Mouse (Mus musculus) erythroblast, embryonic 14.5 days (primary cell): ENCODE measurements around the gene Atat1. TPM values are rescaled to one million over a fixed set of nuclear protein-coding genes. Genes with fewer than 3 reads are reported as not detected.

ENCODE experiments used
- H3K27me3 ChIP-seq: 2 replicates; pipeline ENCODE4 v1.6.1; 2012; ENCODE audit warnings: inconsistent platforms; ENCODE audit not compliant: control insufficient read depth
- H3K36me3 ChIP-seq: 2 replicates; pipeline ENCODE4 v1.6.1; 2012; ENCODE audit warnings: mild to moderate bottlenecking, inconsistent platforms; ENCODE audit not compliant: control insufficient read depth
- H3K4me1 ChIP-seq: 2 replicates; pipeline ENCODE4 v1.6.1; 2012; ENCODE audit warnings: inconsistent platforms; ENCODE audit not compliant: control insufficient read depth
- H3K4me3 ChIP-seq: replicated peaks from 2 replicates; pipeline ENCODE3; 2012; ENCODE audit warnings: moderate library complexity, mild to moderate bottlenecking, inconsistent platforms
- H3K9me3 ChIP-seq: 2 replicates; pipeline ENCODE4 v1.6.1; 2012; ENCODE audit warnings: low read length, inconsistent platforms, mixed read lengths; ENCODE audit not compliant: control insufficient read depth
- GATA1 ChIP-seq: IDR thresholded peaks from 2 replicates; pipeline ENCODE4 v1.6.1; 2012; ENCODE audit warnings: low read length, inconsistent platforms, mixed read lengths
- TAL1 ChIP-seq: IDR thresholded peaks from 3 replicates; pipeline ENCODE4 v1.6.1; 2012; ENCODE audit warnings: low read length, inconsistent platforms, mixed read lengths
- polyA plus RNA-seq: library from polyadenylated mRNA; stranded (reverse); fragments of >175 nt; gene quantifications from 2 replicates; pipeline ENCODE4 v1.2.3, GENCODE M21; 2012

Gene Atat1
- polyA plus RNA-seq, 1 experiment: 1.1 TPM

GRCm38 (mm10) chr17:35932608-35933007 is 22.7 kb upstream of the Atat1 start:
- Histone ChIP-seq H3K4me1 (peaks cover 17% of the 10 kb centered on the region), H3K9me3 (no peaks in the 10 kb centered on the region), H3K36me3 (peaks cover 45% of the 10 kb centered on the region), H3K27me3 (no peaks in the 10 kb centered on the region; the same call in 1 of the 2 replicates), H3K4me3 (no peak overlapping the region)
- no peak for TF ChIP-seq TAL1
- TF ChIP-seq GATA1: no peak

GRCm38 (mm10) chr17:35930627-35931026 is 20.8 kb upstream of the Atat1 start:
- Histone ChIP-seq H3K9me3 (no peaks in the 10 kb centered on the region), H3K4me3 (no peak overlapping the region), H3K27me3 (no peaks in the 10 kb centered on the region; the same call in 1 of the 2 replicates), H3K4me1 (peaks cover 35% of the 10 kb centered on the region), H3K36me3 (peaks cover 65% of the 10 kb centered on the region)
- TF ChIP-seq GATA1 (no peak), TAL1 (no peak)

- Histone ChIP-seq H3K4me3 (no peak overlapping the region), H3K27me3 (no peaks in the 10 kb centered on the region; the same call in 1 of the 2 replicates), H3K36me3 (peaks cover 76% of the 10 kb centered on the region), H3K9me3 (no peaks in the 10 kb centered on the region), H3K4me1 (peaks cover 46% of the 10 kb centered on the region)
- TF ChIP-seq TAL1: no peak
- TF ChIP-seq GATA1: no peak
Observed at GRCm38 (mm10) chr17:35929534-35929933, 19.7 kb upstream of the Atat1 start.

GRCm38 (mm10) chr17:35927471-35927870 is 17.6 kb upstream of the Atat1 start:
- Histone ChIP-seq H3K36me3 (peaks cover 94% of the 10 kb centered on the region), H3K4me3 (no peak overlapping the region), H3K27me3 (no peaks in the 10 kb centered on the region; the same call in 1 of the 2 replicates), H3K4me1 (peaks cover 59% of the 10 kb centered on the region), H3K9me3 (no peaks in the 10 kb centered on the region)
- no peak for TF ChIP-seq TAL1
- TF ChIP-seq GATA1: no peak

- Histone ChIP-seq H3K36me3 (peaks cover 88% of the 10 kb centered on the region), H3K9me3 (no peaks in the 10 kb centered on the region), H3K4me1 (peaks cover 82% of the 10 kb centered on the region), H3K4me3 (no peak overlapping the region), H3K27me3 (no peaks in the 10 kb centered on the region)
- no peak for TF ChIP-seq GATA1
- TF ChIP-seq TAL1: no peak
Observed at GRCm38 (mm10) chr17:35923281-35923680, 13.4 kb upstream of the Atat1 start.

- H3K4me1 ChIP-seq: peaks cover 80% of the 10 kb centered on the region
Observed at GRCm38 (mm10) chr17:35922566-35922965, 12.7 kb upstream of the Atat1 start.

GRCm38 (mm10) chr17:35921710-35922109 is 11.8 kb upstream of the Atat1 start:
- H3K27me3 ChIP-seq: no peaks in the 10 kb centered on the region
- peaks cover 72% of the 10 kb centered on the region for H3K4me1 ChIP-seq
- TF ChIP-seq GATA1: no peak
- TF ChIP-seq TAL1: no peak
- no peak overlapping the region for H3K4me3 ChIP-seq
- H3K9me3 ChIP-seq: no peaks in the 10 kb centered on the region
- H3K36me3 ChIP-seq: peaks cover 86% of the 10 kb centered on the region

More at GRCm38 (mm10) chr17:35922566-35922965, 12.7 kb upstream of the Atat1 start:
- H3K9me3 ChIP-seq: no peaks in the 10 kb centered on the region
- no peak for TF ChIP-seq GATA1
- TF ChIP-seq TAL1: no peak
- no peak overlapping the region for H3K4me3 ChIP-seq
- no peaks in the 10 kb centered on the region for H3K27me3 ChIP-seq
- peaks cover 87% of the 10 kb centered on the region for H3K36me3 ChIP-seq

- Histone ChIP-seq H3K27me3 (no peaks in the 10 kb centered on the region), H3K4me3 (no peak overlapping the region), H3K9me3 (no peaks in the 10 kb centered on the region), H3K36me3 (peaks cover 79% of the 10 kb centered on the region), H3K4me1 (peaks cover 66% of the 10 kb centered on the region)
- TF ChIP-seq TAL1 (no peak), GATA1 (no peak)
Observed at GRCm38 (mm10) chr17:35920862-35921562, 11.1 kb upstream of the Atat1 start.

- no peaks in the 10 kb centered on the region for H3K9me3 ChIP-seq
- H3K36me3 ChIP-seq: peaks cover 73% of the 10 kb centered on the region
- H3K27me3 ChIP-seq: no peaks in the 10 kb centered on the region
- peak overlapping the region; percentile 73 for H3K4me3 ChIP-seq
- no peak for TF ChIP-seq GATA1
- no peak for TF ChIP-seq TAL1
- peaks cover 66% of the 10 kb centered on the region for H3K4me1 ChIP-seq
Observed at GRCm38 (mm10) chr17:35920384-35920783, 10.5 kb upstream of the Atat1 start.

- Histone ChIP-seq H3K27me3 (no peaks in the 10 kb centered on the region), H3K4me1 (peaks cover 64% of the 10 kb centered on the region), H3K36me3 (peaks cover 68% of the 10 kb centered on the region), H3K9me3 (no peaks in the 10 kb centered on the region), H3K4me3 (peak overlapping the region; percentile 73)
- TF ChIP-seq TAL1: peak; percentile 28; the same call in 1 of the 3 replicates
- TF ChIP-seq GATA1: peak; percentile 48
Observed at GRCm38 (mm10) chr17:35919864-35920301, 10.0 kb upstream of the Atat1 start.
